Mouse (Mus musculus): ENCODE data around the gene Cend1.

DNA sequence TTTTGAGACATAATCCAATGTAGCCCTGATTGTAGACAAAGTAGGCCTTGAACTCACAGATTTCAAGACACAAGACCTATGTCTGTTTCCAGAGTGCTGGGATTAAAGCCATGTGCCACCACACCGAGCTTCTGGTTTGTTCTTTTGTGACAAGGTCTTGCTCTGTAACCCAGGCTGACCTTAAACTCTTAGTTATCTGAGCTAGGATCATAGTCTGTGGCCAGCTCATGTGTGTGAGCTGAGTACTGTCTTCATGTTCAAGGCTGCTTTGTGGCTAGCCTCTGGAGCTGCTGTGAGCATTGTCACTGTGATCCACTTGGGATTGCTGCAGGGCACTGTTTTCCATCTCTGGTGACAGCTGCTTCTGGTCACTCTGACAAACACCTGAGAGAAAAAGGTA lies 33.9 kb downstream of the Cend1 start:
- TF ChIP-seq CTCF (IDR thresholded peaks at IDR 0.05; ENCODE audit: extremely low read depth, insufficient read depth, low read length) (no peak), POLR2A (IDR thresholded peaks at IDR 0.05; ENCODE audit: extremely low read depth, insufficient read depth, low read length) (no peak)

All from cortical plate, adult 2 months (tissue).